Comparison of ENCODE assay signal across 21 mouse cellular contexts in the genomic region with DNA sequence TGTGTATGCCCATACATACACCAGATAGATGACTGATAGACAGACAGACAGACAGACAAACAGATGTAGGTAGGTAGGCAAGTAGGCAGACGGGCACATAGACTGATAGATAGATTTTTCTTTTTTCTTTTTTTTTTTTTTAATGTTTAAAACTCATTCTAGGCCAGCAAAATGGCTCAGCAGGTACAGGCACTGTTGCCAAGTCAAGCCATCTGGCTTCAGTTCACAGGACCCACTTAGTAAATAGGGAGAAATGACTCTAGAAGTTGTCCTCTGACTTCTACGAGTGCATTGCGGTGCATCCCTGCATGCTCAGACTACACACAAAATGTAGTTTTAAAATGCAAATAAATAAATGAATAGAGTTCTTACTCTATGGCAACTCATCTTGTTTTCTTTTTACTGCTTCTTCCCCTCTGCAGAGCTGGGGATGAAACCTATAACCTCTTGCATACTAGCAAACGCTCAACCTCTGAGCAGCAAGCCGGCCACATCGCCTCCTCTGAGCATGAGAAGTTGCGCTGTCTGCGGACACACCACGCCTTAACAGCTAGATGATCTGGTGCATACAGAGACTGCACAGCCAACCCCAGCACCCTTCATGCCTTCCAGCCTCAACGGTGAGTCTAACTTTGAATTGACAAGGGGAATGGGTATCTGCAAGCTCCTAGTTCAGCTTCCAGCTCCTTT. TPM values are rescaled to one million over a fixed set of nuclear protein-coding genes. Genes with fewer than 3 reads are reported as not detected.
DNase-seq lines count a peak whose midpoint lies in the region; ATAC-seq and TF ChIP-seq lines count a peak whose summit lies in the region.
"Had no signal": no experiment of that assay in that cellular context is flagged by ENCODE, and none has a peak within 500 bp of the region (broad histone marks: within the 10 kb centered on the region; RNA-seq: fewer than 3 reads in every experiment).

No protein-coding gene starts in this region.

- no peak overlapping the region for H3K9ac ChIP-seq in midbrain, postnatal 0 days (replicated peaks; ENCODE audit: low read length, poor library complexity, severe bottlenecking)
- H3K9ac ChIP-seq in midbrain, embryonic 15.5 days = no peak overlapping the region
- H3K9ac ChIP-seq: heart, embryonic 12.5 days had no signal

- 93% methylated on average over 10 of the region's 10 CpGs for WGBS in midbrain, postnatal 0 days
- WGBS in midbrain, embryonic 15.5 days = 95% methylated on average over 10 of the region's 10 CpGs

- H3K27ac ChIP-seq in midbrain, postnatal 0 days (ENCODE audit: low read depth, low read length) = no peak overlapping the region
- H3K27ac ChIP-seq in midbrain, embryonic 15.5 days = no peak overlapping the region
- H3K27ac ChIP-seq: hindbrain, embryonic 10.5 days had no signal

- H3K4me2 ChIP-seq in midbrain, postnatal 0 days (ENCODE audit: low read depth, low read length, poor library complexity, severe bottlenecking) = no peak overlapping the region
- H3K4me2 ChIP-seq in midbrain, embryonic 15.5 days = no peak overlapping the region
- H3K4me2 ChIP-seq: heart, embryonic 12.5 days; midbrain, embryonic 11.5 days had no signal

- no peak for DNase-seq in cerebellum, postnatal 4 days (ENCODE audit: low spot score in 2 of 2)
- peak; percentile 27 for DNase-seq in midbrain, postnatal 0 days (ENCODE audit: low spot score)
- peak; percentile 83 to 91 for DNase-seq in cerebellum, postnatal 14 days
- no peak for DNase-seq in right cerebral cortex, postnatal 10 days (ENCODE audit: low spot score in 2 of 2)
- no peak for DNase-seq in urinary bladder, adult 2 months (ENCODE audit: low spot score)
- DNase-seq: adrenal gland, postnatal 25 days; gastrocnemius, postnatal 10 days; heart, postnatal 10 days; kidney, adult 11 months; kidney, postnatal 4 days; lung, adult 2 months; lung, postnatal 14 days; right cerebral cortex, postnatal 25 days; thymus, postnatal 25 days had no signal

- H3K9me3 ChIP-seq in midbrain, postnatal 0 days (ENCODE audit: low read length) = no peaks in the 10 kb centered on the region
- H3K9me3 ChIP-seq in midbrain, embryonic 15.5 days = no peaks in the 10 kb centered on the region
- H3K9me3 ChIP-seq: heart, embryonic 12.5 days; hindbrain, embryonic 10.5 days had no signal

- H3K36me3 ChIP-seq in midbrain, postnatal 0 days (ENCODE audit: insufficient read depth, low read length) = peaks cover 21% of the 10 kb centered on the region
- peaks cover 9% of the 10 kb centered on the region; the same call in 1 of the 2 replicates for H3K36me3 ChIP-seq in midbrain, embryonic 15.5 days (replicated peaks)

- no peak overlapping the region for H3K4me3 ChIP-seq in midbrain, postnatal 0 days (ENCODE audit: low read depth, low read length)
- no peak overlapping the region for H3K4me3 ChIP-seq in midbrain, embryonic 15.5 days
- H3K4me3 ChIP-seq: heart, embryonic 12.5 days; hindbrain, embryonic 10.5 days had no signal

- no peaks in the 10 kb centered on the region for H3K4me1 ChIP-seq in midbrain, postnatal 0 days (ENCODE audit: insufficient read depth, low read length)
- H3K4me1 ChIP-seq in midbrain, embryonic 15.5 days = peaks cover 8% of the 10 kb centered on the region

- ATAC-seq in cerebellum, adult (ENCODE audit: insufficient number of reproducible peaks, low FRiP score, low TSS enrichment) = peak; percentile 14; the same call in 1 of the 2 replicates
- ATAC-seq in midbrain, postnatal 0 days (ENCODE audit: low FRiP score) = no peak
- no peak for ATAC-seq in midbrain, embryonic 15.5 days (replicated peaks)
- ATAC-seq: forebrain, embryonic 16.5 days had no signal

- no peak for TF ChIP-seq CTCF in midbrain, postnatal 0 days (IDR thresholded peaks at IDR 0.05)

- H3K27me3 ChIP-seq in midbrain, postnatal 0 days (ENCODE audit: insufficient read depth, low read length) = no peaks in the 10 kb centered on the region
- no peaks in the 10 kb centered on the region for H3K27me3 ChIP-seq in midbrain, embryonic 15.5 days (replicated peaks)
- H3K27me3 ChIP-seq: heart, embryonic 12.5 days had no signal

RNA-seq across cellular contexts. Expression of a gene that starts 16.1 kb away (rescaled TPM):
- total RNA-seq in midbrain, postnatal 0 days (2014; rRNA removed) = 1.7 TPM in 1 of 2 replicates, not detected in the other
- not detected in 2 replicates for polyA plus RNA-seq in midbrain, postnatal 0 days (2015; fragmentation: Nextera tagmentation; extraction: Ambion mirVana)
- 0.93 and 1.0 TPM in 2 replicates for polyA plus RNA-seq in midbrain, embryonic 15.5 days (2015; fragmentation: Nextera tagmentation; extraction: Ambion mirVana)
- polyA plus RNA-seq in urinary bladder, adult 2 months (2012; rRNA removed) = 0.19 and 0.27 TPM in 2 replicates
- total RNA-seq: adrenal gland, postnatal 25 days; gastrocnemius, postnatal 10 days; granulocyte monocyte progenitor cell, adult 5-6 weeks had no signal

RNA-seq across cellular contexts. Expression of a gene that starts 18.0 kb away (rescaled TPM):
- 23.2 and 31.6 TPM in 2 replicates for total RNA-seq in midbrain, postnatal 0 days (2014; rRNA removed)
- polyA plus RNA-seq in midbrain, postnatal 0 days (2015; fragmentation: Nextera tagmentation; extraction: Ambion mirVana) = 7.7 and 9.9 TPM in 2 replicates
- 10.2 and 12.6 TPM in 2 replicates for polyA plus RNA-seq in midbrain, embryonic 15.5 days (2015; fragmentation: Nextera tagmentation; extraction: Ambion mirVana)
- polyA plus RNA-seq in urinary bladder, adult 2 months (2012; rRNA removed) = 16.3 and 19.2 TPM in 2 replicates

RNA-seq across cellular contexts. Expression of a gene that starts 41.6 kb away (rescaled TPM):
- 5.4 TPM in 1 of 2 replicates, not detected in the other for total RNA-seq in midbrain, postnatal 0 days (2014; rRNA removed)
- polyA plus RNA-seq in midbrain, postnatal 0 days (2015; fragmentation: Nextera tagmentation; extraction: Ambion mirVana) = 1.2 and 1.8 TPM in 2 replicates
- polyA plus RNA-seq in midbrain, embryonic 15.5 days (2015; fragmentation: Nextera tagmentation; extraction: Ambion mirVana) = 2.9 and 3.0 TPM in 2 replicates
- 4.8 and 5.9 TPM in 2 replicates for polyA plus RNA-seq in urinary bladder, adult 2 months (2012; rRNA removed)

RNA-seq across cellular contexts. Expression of a gene that starts 44.6 kb away (rescaled TPM):
- total RNA-seq in midbrain, postnatal 0 days (2014; rRNA removed) = 21.7 and 22.5 TPM in 2 replicates
- 20.7 and 25.9 TPM in 2 replicates for polyA plus RNA-seq in midbrain, postnatal 0 days (2015; fragmentation: Nextera tagmentation; extraction: Ambion mirVana)
- 19.3 and 20.9 TPM in 2 replicates for polyA plus RNA-seq in midbrain, embryonic 15.5 days (2015; fragmentation: Nextera tagmentation; extraction: Ambion mirVana)
- polyA plus RNA-seq in urinary bladder, adult 2 months (2012; rRNA removed) = 28.8 and 29.1 TPM in 2 replicates

RNA-seq across cellular contexts. Expression of a gene that starts 56.9 kb away (rescaled TPM):
- 178 and 197 TPM in 2 replicates for total RNA-seq in midbrain, postnatal 0 days (2014; rRNA removed)
- polyA plus RNA-seq in midbrain, postnatal 0 days (2015; fragmentation: Nextera tagmentation; extraction: Ambion mirVana) = 550 and 577 TPM in 2 replicates
- 467 and 483 TPM in 2 replicates for polyA plus RNA-seq in midbrain, embryonic 15.5 days (2015; fragmentation: Nextera tagmentation; extraction: Ambion mirVana)
- 351 and 355 TPM in 2 replicates for polyA plus RNA-seq in urinary bladder, adult 2 months (2012; rRNA removed)

Comparison
In these comparisons a context has a peak if more than half of its experiments do, and no peak if none do; other contexts are left out.
1. DNase-seq: peak in midbrain, postnatal 0 days (single experiment) and cerebellum, postnatal 14 days (2 of 2); none in cerebellum, postnatal 4 days (0 of 2), right cerebral cortex, postnatal 10 days (0 of 2) and urinary bladder, adult 2 months (single experiment).